Mouse (Mus musculus): Measurements from ENCODE around the gene Ndufa6.
"Not testable (repeated sequence)": the region's sequence is repeated elsewhere in the genome, so short reads cannot be mapped to it uniquely, and the experiment has no call there.

Ndufa6 gene

DNA sequence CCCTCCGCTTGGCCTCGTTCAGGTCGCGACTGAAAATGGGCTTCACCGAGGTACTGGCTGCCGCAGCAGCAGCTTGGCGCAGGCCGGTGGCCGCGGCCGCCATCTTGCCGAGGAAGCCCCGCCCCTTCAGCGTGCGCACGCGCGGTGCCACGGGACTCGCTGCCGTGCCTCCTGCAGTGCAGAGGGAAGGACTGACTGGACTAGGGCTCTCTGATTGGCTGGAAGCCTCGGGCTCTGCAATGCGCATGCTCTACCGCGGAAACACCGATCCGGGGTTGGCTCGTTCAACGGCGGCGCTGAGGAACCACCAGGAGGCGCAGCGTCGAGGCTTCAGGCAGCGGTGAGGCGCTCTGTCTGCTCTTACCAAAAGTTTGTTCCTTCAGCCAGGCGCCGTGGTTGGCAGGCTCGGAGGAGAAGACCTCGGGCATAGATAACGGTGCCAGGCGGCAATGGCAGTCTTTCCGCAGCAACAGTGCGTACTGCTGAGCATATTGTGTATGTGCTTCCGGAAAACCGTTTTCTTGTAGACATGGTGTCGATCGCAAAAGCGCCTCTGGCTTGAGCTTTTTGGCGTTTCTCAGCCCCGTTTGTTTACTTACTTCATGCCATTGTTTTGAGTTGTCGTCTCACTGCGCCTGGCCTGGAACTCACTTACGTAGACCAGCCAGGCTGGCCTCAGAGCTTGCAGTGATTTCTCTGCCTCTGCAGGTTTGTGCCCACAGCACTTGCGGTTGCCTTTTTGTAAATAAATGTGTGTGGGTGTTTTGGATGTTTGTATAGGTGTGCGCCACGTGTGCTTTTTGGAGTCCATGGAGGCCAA, at the start of gene Ndufa6:
Gene Ndufa6 (minus strand): TSS at position 197 of the 820 bp plus-strand sequence.
- peak; percentile 96 for DNase-seq (ENCODE audit: low read depth, low spot score)

DNA sequence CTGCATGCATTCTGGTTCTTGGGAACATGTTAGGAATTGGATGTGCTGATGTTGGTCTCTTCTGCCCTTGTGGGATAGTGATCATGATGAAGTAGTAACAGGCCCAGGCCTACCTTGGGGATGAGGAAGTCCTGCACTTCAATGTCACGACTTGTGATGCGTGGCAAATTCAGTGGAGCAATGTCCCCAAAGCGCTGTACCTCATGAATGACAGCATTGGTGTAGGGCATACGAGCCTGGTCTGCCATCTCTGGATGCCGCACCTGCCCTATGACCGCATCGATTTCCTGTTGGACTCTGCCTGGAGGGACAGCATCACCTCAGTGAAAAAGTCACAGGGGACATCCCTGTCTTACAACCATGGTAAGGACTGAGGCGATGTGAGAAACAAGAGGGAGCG, 49.5 kb upstream of the Ndufa6 start:
- no peak for DNase-seq (ENCODE audit: low read depth, low spot score)

DNA sequence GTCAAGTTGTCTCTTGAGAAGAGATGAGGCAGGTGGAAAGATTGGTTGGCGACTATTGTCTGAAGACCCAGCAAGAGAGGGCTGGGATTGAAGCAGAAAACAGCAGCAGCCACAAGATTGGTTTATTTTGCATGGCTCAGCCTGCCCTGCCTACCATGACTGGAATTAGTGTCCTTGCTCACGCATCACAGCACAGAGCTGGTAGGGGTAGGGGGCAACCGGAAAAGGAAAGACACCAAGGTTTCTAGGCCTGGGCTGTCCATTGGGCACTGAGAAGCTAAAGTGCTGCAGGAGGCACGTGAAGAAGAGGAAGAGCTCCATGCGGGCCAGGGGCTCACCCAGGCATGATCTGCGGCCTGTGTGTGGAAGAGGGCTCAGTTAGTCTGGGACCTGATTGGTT, 48.6 kb upstream of the Ndufa6 start:
- DNase-seq (ENCODE audit: low read depth, low spot score): no peak

- DNase-seq (ENCODE audit: low read depth, low spot score): no peak
These were observed 48.0 kb upstream of the Ndufa6 start for GRCm38 (mm10) chr15:82402106-82402505.

DNA sequence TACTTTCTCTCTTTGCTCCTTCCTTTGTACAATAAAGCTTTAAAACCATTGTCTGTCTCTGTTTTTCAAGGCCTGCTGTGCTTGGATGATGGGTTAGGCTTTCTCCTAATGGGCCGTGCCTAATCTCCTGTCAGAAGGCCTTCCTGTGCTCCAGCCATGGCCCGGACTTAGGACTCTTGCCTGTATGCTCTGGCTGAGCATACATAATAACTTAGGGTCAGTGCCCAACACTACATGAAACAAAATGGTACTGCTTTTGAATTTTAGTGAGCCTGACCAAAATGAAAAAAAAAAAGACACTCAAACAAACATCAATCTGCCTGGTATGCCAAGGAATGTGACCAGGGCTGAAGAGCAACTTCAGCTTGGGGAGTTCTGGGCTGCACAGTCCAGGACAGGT, 47.4 kb upstream of the Ndufa6 start:
- no peak for DNase-seq (ENCODE audit: low read depth, low spot score)

DNA sequence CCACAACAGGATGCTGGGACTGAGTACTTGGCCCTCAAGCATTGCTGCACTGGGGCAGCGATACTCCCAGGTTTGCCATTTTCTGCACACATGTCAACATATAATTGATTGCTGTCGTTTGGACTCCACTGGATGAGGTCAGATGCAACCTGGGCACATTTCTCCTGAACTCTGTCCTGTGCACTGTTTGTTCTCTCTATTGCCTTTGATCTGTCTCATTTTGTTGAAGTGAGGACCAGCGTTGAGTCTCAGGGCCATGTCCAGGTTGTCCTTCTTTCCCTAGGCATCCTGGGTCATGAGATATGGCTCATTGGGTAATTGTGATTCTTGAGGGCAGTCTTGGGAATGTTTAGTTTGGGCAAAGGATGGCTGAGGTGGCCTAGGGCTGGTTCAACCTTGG, 41.8 kb upstream of the Ndufa6 start:
- not testable (repeated sequence) for DNase-seq (ENCODE audit: low read depth, low spot score)

- not testable (repeated sequence) for DNase-seq (ENCODE audit: low read depth, low spot score)
These were observed 39.8 kb upstream of the Ndufa6 start, which contains the start of gene Cyp2d11 for GRCm38 (mm10) chr15:82393922-82394321. Gene Cyp2d11, minus strand, starts transcription at chr15:82394022.

DNA sequence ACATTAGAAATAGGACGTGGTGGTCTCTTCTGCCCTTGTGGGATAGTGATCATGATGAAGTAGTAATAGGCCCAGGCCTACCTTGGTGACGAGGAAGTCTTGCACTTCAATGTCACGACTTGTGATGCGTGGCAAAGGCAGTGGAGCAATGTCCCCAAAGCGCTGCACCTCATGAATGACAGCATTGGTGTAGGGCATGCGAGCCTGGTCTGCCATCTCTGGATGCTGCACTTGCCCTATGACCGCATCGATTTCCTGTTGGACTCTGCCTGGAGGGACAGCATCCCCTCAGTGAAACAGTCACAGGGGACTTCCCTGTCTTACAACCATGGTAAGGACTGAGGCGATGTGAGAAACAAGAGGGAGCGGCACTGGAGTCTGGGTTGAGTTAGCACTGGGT, 35.8 kb upstream of the Ndufa6 start:
- not testable (repeated sequence) for DNase-seq (ENCODE audit: low read depth, low spot score)

DNA sequence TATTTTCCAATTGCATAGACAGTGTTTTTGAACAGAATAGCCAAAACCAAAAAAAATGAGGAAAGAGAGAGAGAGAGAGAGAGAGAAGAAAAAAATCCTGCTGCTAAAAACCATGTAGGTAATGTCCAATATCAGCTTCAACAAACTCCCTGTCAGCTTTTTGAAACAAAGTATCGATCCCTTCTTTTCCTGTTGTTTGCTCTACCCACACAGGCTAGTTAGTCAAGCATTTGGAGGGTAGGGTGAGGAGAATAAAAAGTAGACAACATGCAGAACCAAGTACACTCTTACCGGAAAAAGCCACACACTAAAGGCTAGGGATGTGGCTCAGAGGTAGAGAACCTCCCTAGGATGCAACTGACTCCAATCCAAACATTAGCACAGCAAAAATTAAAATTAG, 31.6 kb upstream of the Ndufa6 start:
- DNase-seq (ENCODE audit: low read depth, low spot score): no peak

- DNase-seq (ENCODE audit: low read depth, low spot score): no peak
These were observed 28.3 kb upstream of the Ndufa6 start for GRCm38 (mm10) chr15:82382441-82382840.

DNA sequence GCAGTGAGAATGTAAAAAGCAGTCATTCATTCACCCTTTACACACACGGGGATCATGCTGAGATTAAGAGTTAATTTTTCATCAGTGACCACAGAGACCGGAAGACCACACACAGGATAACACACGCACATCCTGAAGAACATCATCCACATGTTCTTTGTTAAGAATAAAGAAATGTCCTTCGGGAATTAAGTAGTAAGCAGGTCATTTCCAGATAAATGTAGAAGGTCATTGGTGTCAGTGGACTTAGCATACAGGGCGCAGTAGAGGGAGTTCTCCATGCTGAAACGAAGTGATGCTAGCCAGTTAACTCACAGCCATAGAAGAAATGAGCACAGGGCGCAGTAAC, 26.6 kb upstream of the Ndufa6 start:
- no peak for DNase-seq (ENCODE audit: low read depth, low spot score)

DNA sequence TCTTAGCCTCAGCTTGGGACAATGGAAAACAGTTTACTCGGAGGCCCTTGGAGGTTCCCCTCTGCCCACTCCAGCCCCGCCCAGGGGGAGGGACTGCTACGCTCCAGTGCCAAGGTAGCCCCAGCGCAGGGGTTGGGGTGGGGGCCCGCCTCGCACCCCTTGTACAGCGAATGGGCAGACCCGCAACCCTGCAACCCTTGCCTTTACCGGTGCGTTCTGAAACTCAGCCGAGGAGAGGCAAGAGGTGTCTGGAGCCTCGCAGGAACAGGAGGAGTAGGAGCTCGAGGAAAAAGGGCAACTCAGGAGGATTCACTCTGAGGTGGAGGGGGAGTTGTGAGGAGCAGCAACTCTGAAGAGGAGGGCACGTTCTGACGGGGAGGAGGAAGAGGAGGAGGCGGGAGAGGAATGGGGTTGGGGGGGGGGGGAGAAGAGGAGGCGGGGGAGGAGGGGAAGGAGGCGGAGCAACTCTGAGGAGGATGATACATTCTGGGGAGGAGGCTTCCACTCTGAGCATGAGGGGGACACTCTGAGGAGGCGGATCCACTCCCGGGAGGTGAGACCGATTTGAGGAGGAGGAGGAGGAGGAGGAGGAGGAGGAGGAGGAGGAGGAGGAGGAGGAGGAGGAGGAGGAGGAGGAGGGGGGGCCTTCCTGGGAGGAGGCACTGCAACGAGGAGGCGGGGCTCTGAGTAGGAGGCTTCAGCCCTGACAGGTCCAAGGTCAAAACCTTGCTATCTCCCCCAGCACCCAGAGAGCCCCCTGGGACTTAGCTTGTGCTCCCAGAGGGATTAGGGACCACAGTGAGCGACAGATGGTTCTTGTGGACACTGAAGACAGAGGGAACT, 26.0 kb upstream of the Ndufa6 start, which contains the start of gene Cyp2d22:
Gene Cyp2d22 (minus strand): TSS at position 390 of the 843 bp plus-strand sequence.
- DNase-seq (ENCODE audit: low read depth, low spot score): no peak

GRCm38 (mm10) chr15:82379511-82379870, 25.4 kb upstream of the Ndufa6 start:
- DNase-seq (ENCODE audit: low read depth, low spot score): no peak

GRCm38 (mm10) chr15:82378261-82379180, 24.4 kb upstream of the Ndufa6 start:
- DNase-seq (ENCODE audit: low read depth, low spot score): no peak

DNA sequence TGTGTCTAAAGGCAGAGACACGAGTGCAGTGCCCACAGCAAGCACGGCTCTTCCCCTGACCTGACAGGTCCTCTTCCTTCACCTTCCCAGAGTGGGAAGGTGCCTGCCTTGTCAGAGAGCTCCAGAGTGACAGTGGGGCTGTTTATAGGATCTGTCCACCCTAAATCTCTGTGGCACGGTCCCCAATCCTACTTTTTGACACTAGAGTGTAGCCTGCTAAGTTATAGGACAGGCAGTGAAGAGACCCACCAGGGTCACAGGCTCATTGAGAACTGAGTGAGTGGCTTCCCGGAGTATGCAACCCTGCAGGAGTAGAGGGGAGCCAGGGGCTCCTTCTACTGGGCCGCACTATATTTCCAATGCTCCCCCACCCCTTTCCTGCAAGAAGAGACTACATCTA, 23.6 kb upstream of the Ndufa6 start:
- DNase-seq (ENCODE audit: low read depth, low spot score): no peak

GRCm38 (mm10) chr15:82376393-82377138, 22.4 kb upstream of the Ndufa6 start:
- DNase-seq (ENCODE audit: low read depth, low spot score): no peak

DNA sequence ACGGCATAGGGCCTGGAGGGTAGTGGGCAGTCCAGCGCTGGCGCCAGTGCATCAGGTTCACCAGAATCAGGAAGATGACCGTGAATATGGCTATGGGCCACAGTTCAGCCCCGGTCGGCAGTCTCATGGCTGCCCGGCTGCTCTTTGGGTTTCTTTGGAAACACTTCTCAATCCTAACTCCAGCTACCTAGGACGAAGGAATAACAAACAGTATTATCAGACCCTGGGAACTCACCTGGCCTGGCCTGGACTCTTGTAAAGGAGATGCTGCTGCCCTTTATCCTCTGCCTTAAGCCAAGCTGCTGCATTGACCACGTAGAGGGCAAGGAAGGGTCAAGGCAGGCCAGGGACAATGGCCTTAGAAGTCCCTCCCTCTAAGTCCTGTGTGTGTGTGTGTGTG, 21.7 kb upstream of the Ndufa6 start:
- DNase-seq (ENCODE audit: low read depth, low spot score): no peak

- DNase-seq (ENCODE audit: low read depth, low spot score): no peak
These were observed 20.3 kb upstream of the Ndufa6 start for GRCm38 (mm10) chr15:82374437-82374836.

DNA sequence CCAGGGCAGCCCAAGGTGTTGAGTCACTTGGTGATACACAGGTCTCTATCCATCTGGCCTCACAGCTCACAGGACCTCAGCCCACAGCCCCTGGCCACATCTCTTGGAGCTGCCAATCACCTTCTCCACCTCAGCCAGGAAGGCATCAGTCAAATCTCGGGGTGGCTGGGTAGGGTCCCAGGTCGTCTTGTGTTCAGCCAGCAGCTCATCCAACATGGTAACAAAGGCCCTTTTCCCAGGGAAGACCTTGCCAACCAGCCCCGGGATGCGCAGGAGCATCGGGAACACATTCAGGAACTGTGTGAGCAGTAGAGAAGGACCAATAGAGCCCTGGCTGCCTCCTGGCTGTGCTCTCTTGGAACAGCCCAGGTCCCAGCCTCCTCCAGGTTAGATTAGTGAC, 18.9 kb upstream of the Ndufa6 start:
- DNase-seq (ENCODE audit: low read depth, low spot score): no peak

DNA sequence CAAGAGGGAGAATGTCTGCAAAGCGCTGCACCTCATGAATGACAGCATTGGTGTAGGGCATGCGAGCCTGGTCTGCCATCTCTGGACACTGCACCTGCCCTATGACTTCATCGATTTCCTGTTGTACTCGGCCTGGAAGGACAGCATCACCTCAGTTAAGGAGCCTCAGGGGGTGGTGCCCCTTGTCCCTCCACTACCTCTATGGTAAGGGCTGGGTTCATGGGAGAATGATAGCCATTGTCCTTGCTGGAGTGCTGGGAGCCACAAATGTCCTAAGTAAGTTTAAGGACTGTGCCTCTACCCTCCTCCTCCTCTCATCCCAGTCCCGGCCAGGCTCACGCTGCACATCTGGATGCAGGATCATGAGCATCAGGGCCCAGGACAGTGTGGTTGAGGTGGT, 18.3 kb upstream of the Ndufa6 start:
- no peak for DNase-seq (ENCODE audit: low read depth, low spot score)

DNA sequence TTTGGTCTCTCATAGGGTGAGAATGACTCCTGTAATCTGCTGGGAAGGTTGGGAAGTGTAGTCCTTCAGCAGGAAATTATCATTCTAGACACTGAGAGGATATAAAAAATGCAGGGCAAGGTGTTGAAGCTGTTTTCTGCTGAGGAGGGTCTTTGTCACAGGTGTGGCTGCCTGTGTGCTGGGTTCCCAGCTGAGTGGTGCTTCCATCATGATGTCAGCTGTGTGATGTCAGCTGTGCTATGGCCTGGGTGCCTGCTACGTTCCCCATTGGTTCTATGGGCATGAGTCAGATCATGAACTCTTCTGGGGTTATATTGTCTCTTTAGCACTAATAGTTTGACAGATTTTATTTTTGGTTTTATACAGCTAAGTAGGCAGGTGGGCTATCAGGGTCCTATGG, 14.7 kb upstream of the Ndufa6 start:
- no peak for DNase-seq (ENCODE audit: low read depth, low spot score)
